Mouse (Mus musculus) stomach, embryonic 14.5 days (tissue): ENCODE results near the gene Ankra2. TPM values are rescaled to one million over a fixed set of nuclear protein-coding genes. Genes with fewer than 3 reads are reported as not detected.

Experiments
- ATAC-seq: fragments of 200-750 bp; cut with Nextera tagmentation; 2 replicates; pipeline ENCODE4 v1.8.0; 2017; ENCODE audit warnings: low read depth, moderate TSS enrichment; ENCODE audit not compliant: insufficient number of reproducible peaks, insufficient read depth, low FRiP score
- H3K27ac ChIP-seq: fragments of 300-500 bp; sonication (generic); 2 replicates; pipeline ENCODE4 v1.5.1; 2014; ENCODE audit warnings: mild to moderate bottlenecking, low read length, moderate library complexity, mixed read lengths
- H3K27me3 ChIP-seq: fragments of 300-500 bp; sonication (generic); 2 replicates; pipeline ENCODE4 v1.6.1; 2014; ENCODE audit warnings: low read length, control low read depth, mixed read lengths; ENCODE audit not compliant: control insufficient read depth, insufficient read depth
- H3K36me3 ChIP-seq: fragments of 300-500 bp; sonication (generic); 2 replicates; pipeline ENCODE4 v1.6.1; 2014; ENCODE audit warnings: mild to moderate bottlenecking, control low read depth, low read length, moderate library complexity, mixed read lengths; ENCODE audit not compliant: control insufficient read depth, insufficient read depth
- H3K4me1 ChIP-seq: fragments of 300-500 bp; sonication (generic); 2 replicates; pipeline ENCODE4 v1.6.1; 2014; ENCODE audit warnings: low read length, control low read depth, mixed read lengths; ENCODE audit not compliant: control insufficient read depth, insufficient read depth
- H3K4me2 ChIP-seq: fragments of 300-500 bp; sonication (generic); replicated peaks from 2 replicates; pipeline ENCODE4 v1.6.1; 2014; ENCODE audit warnings: low read depth, low read length, control low read depth
- H3K4me3 ChIP-seq: fragments of 300-500 bp; sonication (generic); 2 replicates; pipeline ENCODE4 v1.5.1; 2014; ENCODE audit warnings: low read depth, low read length, control low read depth
- H3K9ac ChIP-seq: fragments of 300-500 bp; sonication (generic); replicated peaks from 2 replicates; pipeline ENCODE4 v1.6.1; 2014; ENCODE audit warnings: low read depth, mild to moderate bottlenecking, control low read depth, low read length, moderate library complexity, mixed read lengths
- H3K9me3 ChIP-seq: fragments of 300-500 bp; sonication (generic); 2 replicates; pipeline ENCODE4 v1.6.1; 2016; ENCODE audit warnings: low read depth, low read length, control low read depth; ENCODE audit not compliant: control insufficient read depth
- whole genome bisulfite sequencing: fragments of 180-500 bp; shearing (Covaris S2); extraction: QIAGEN DNeasy Blood & Tissue Kit; methylation state at CpG from one replicate; pipeline ENCODE4 v1.1.7; 2014; 5-methylcytosine and 5-hydroxymethylcytosine counted together
- polyA plus RNA-seq: library from polyadenylated mRNA; unstranded; fragments of >200 nt; fragmentation: Nextera tagmentation; extraction: Ambion mirVana; gene quantifications from 2 replicates; pipeline ENCODE4 v1.2.1, GENCODE M21; 2014

Ankra2 gene
- polyA plus RNA-seq, 1 experiment from 2014 or later = 33.9 TPM

DNA sequence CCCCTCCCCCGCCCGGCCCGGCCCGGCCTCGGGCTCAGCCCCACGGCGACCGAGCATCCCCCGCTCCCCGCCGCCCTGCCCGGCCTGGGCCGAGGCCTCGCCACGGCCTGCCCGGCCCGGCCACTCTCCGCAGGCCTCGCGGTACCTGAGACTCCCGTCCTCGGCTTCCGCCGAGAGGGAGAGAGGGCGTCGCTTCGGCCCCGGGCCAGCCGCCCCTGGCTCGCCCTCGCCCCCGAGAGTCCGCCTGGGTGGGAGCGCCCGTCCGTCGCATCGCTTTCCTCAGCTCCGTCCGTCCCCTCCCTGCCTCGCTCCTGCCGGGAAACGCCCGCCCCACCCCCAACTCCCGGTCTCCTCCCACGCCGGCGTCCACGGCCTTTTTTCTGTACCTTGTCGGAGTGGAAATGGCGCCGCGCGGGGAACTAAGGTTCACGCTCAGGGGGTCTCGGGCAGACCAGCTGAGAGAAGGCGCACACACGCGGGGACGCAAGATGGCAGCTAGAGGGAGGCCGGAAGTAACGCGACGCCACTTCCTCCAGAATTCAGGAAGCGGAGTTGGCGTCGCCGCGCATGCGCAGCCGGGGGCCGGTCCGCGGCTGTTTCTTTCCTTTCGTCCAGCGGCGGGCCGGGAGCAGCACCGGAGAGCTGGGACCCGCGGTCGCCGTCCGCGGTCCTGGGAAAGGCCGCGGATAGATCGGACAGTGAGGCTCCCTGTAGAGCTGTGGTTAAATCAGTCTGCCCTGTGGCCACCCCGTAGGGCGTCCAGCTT, 53.8 kb downstream of the Ankra2 start, which contains the start of gene Btf3:
Gene Btf3 (minus strand): TSS at position 527 of the 766 bp plus-strand sequence.
- Histone ChIP-seq H3K9ac (peak within 1 kb of the TSS; percentile 99), H3K9me3 (no peaks in the 10 kb centered on the region), H3K4me1 (peaks cover 12% of the 10 kb centered on the region; the same call in 1 of the 2 replicates), H3K4me2 (peak within 1 kb of the TSS; percentile 82), H3K4me3 (peak within 1 kb of the TSS; percentile 99), H3K36me3 (peaks cover 10% of the 10 kb centered on the region), H3K27ac (peak within 1 kb of the TSS; percentile 90), H3K27me3 (no peaks in the 10 kb centered on the region)
- under 1% methylated on average over 87 of the region's 90 CpGs for WGBS
- peak; percentile 89 for ATAC-seq

DNA sequence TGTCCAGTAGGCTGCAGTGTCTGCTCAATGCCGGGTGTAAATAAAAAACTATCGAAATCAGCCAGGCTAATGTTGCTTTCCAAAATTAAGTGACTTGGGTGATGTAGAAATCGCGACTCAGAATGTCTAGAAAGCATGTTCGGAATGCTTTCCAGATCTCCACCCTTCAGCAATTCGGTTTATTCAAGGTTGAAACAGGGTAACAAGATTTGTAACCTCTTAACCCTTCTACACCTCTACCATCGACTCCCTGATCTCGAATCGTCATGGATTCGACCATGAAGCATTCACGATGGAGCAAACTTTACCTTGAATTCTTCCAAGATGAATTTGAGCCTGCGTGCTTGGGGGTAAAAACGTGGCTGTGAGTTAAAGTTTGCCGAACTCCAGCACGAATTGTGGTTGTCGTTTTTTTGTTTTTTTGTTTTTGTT, 54.4 kb downstream of the Ankra2 start:
- peaks cover 4% of the 10 kb centered on the region for H3K36me3 ChIP-seq
- 2% methylated on average over 16 of the region's 16 CpGs for WGBS

DNA sequence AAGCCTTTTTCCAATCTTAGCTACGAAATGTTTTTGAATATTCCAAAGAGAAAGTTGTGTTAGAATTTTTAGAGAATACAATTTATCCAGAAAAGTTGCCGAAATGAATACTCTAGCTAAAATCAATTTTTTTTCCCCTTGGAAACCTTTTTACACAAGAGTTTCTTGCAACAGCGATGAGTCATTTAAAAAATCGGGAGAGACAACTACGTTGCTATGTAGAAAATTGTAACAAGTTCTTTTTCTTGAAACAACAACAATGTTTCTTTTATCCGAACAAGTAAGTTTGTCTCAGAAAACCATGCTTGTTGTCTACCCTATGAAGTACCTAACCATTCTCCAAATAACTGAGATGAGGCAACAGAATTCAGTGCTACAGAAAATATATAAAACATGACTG, 55.0 kb downstream of the Ankra2 start:
- H3K9me3 ChIP-seq = no peaks in the 10 kb centered on the region
- H3K27ac ChIP-seq = no peak overlapping the region
- no peaks in the 10 kb centered on the region for H3K27me3 ChIP-seq
- no peak overlapping the region for H3K4me3 ChIP-seq
- H3K4me1 ChIP-seq = peaks cover 12% of the 10 kb centered on the region; the same call in 1 of the 2 replicates
- no peak for ATAC-seq
- no peaks in the 10 kb centered on the region; the same call in 1 of the 2 replicates for H3K36me3 ChIP-seq
- no peak overlapping the region for H3K9ac ChIP-seq
- no peak overlapping the region for H3K4me2 ChIP-seq
- WGBS = 88% methylated on average over 6 of the region's 6 CpGs

More for the DNA sequence above, 54.4 kb downstream of the Ankra2 start:
- peak overlapping the region; percentile 99 for H3K9ac ChIP-seq
- peak; percentile 29; the same call in 1 of the 2 replicates for ATAC-seq
- H3K9me3 ChIP-seq = no peaks in the 10 kb centered on the region
- H3K4me2 ChIP-seq = peak overlapping the region; percentile 82
- H3K4me3 ChIP-seq = peak overlapping the region; percentile 99
- H3K27ac ChIP-seq = peak overlapping the region; percentile 90
- H3K4me1 ChIP-seq = peaks cover 12% of the 10 kb centered on the region; the same call in 1 of the 2 replicates
- H3K27me3 ChIP-seq = no peaks in the 10 kb centered on the region

Other genes starting within 250 kb of the Ankra2 start
- 28.4 and 28.9 TPM in 2 replicates for gene Arhgef28, start 56.6 kb upstream of the Ankra2 start, polyA plus RNA-seq
- 33.9 and 34.0 TPM in 2 replicates for gene Utp15, start within 50 bp of the Ankra2 start, polyA plus RNA-seq
- gene Gm21976, start 16.8 kb downstream of the Ankra2 start, polyA plus RNA-seq = not detected in 2 replicates
- 666 and 685 TPM in 2 replicates for gene Btf3, start 53.9 kb downstream of the Ankra2 start, polyA plus RNA-seq
- gene Foxd1, start 91.2 kb downstream of the Ankra2 start, polyA plus RNA-seq = not detected in 2 replicates
- gene Gm10320, start 228.9 kb downstream of the Ankra2 start, polyA plus RNA-seq = 1.2 and 1.4 TPM in 2 replicates